Mouse (Mus musculus): ENCODE results near the gene Plgrkt. TPM values are rescaled to one million over a fixed set of nuclear protein-coding genes. Genes with fewer than 3 reads are reported as not detected.

Gene Plgrkt
- polyA plus RNA-seq, 1 experiment from 2014 or later = 51.8 TPM

Other genes with a start within 250 kb of the Plgrkt start
- 12.3 and 14.3 TPM in 2 replicates for gene Jak2, start 115.6 kb downstream of the Plgrkt start, polyA plus RNA-seq (2014; fragmentation: Nextera tagmentation; extraction: Ambion mirVana)
- 6.2 and 7.3 TPM in 2 replicates for gene Insl6, start 42.0 kb downstream of the Plgrkt start, polyA plus RNA-seq (2014; fragmentation: Nextera tagmentation; extraction: Ambion mirVana)
- 1.2 TPM in 1 of 2 replicates, not detected in the other for gene Rln1, start 32.7 kb downstream of the Plgrkt start, polyA plus RNA-seq (2014; fragmentation: Nextera tagmentation; extraction: Ambion mirVana)
- gene Cd274, start 65 bp upstream of the Plgrkt start, polyA plus RNA-seq (2014; fragmentation: Nextera tagmentation; extraction: Ambion mirVana) = 0.38 and 0.58 TPM in 2 replicates
- gene Pdcd1lg2, start 43.5 kb upstream of the Plgrkt start, polyA plus RNA-seq (2014; fragmentation: Nextera tagmentation; extraction: Ambion mirVana) = not detected in 2 replicates
- 14.4 and 15.2 TPM in 2 replicates for gene Ric1, start 154.9 kb upstream of the Plgrkt start, polyA plus RNA-seq (2014; fragmentation: Nextera tagmentation; extraction: Ambion mirVana)

Measured in neural tube, embryonic 11.5 days (tissue).